Comparison of ENCODE assay signal across 12 mouse cellular contexts in genomic region chr16:23227851-23228250, GRCm38 (mm10). TPM values are rescaled to one million over a fixed set of nuclear protein-coding genes. Genes with fewer than 3 reads are reported as not detected.
A peak's percentile ranks its signal among the peaks of the same experiment; 100 is the strongest.
DNase-seq lines count a peak whose midpoint lies in the region; ATAC-seq and TF ChIP-seq lines count a peak whose summit lies in the region.
"Had no signal": no experiment of that assay in that cellular context is flagged by ENCODE, and none has a peak within 500 bp of the region (broad histone marks: within the 10 kb centered on the region; RNA-seq: fewer than 3 reads in every experiment).

No protein-coding gene starts in this region.

- no peak for DNase-seq in heart, postnatal 36 days
- DNase-seq in stomach, postnatal 0 days (ENCODE audit: low spot score) = no peak
- no peak for DNase-seq in left cerebral cortex, postnatal 36 days (ENCODE audit: low spot score in 2 of 2)
- no peak for DNase-seq in embryo, embryonic 10 days (ENCODE audit: low spot score)
- DNase-seq: cerebellum, adult 11 months; right cerebral cortex, postnatal 4 days had no signal

- intact Hi-C loops in heart, postnatal 36 days (cut with DNase I) = loop anchor here (2.0 to 5.0 kb wide), 3 partner anchors 63 to 174 kb away; no protein-coding TSS in a partner anchor
- intact Hi-C loops in left cerebral cortex, postnatal 36 days (cut with DNase I) = loop anchor here (5.0 kb wide), 2 partner anchors 44 to 76 kb away; no protein-coding TSS in a partner anchor

- peaks cover 26% of the 10 kb centered on the region for H3K4me1 ChIP-seq in heart, embryonic 16.5 days (ENCODE audit: control insufficient read depth, insufficient read depth, low read length)
- peaks cover 31% of the 10 kb centered on the region for H3K4me1 ChIP-seq in stomach, embryonic 14.5 days (ENCODE audit: control insufficient read depth, insufficient read depth, low read length)
- no peaks in the 10 kb centered on the region for H3K4me1 ChIP-seq in stomach, postnatal 0 days (replicated peaks; ENCODE audit: control insufficient read depth, insufficient read depth)
- peaks cover 30% of the 10 kb centered on the region for H3K4me1 ChIP-seq in hindbrain, embryonic 16.5 days (ENCODE audit: control insufficient read depth, insufficient read depth, low read depth, low read length)
- peaks cover 22% of the 10 kb centered on the region; the same call in 1 of the 2 replicates for H3K4me1 ChIP-seq in stomach, embryonic 15.5 days

- no peaks in the 10 kb centered on the region for H3K27me3 ChIP-seq in heart, embryonic 16.5 days (ENCODE audit: control insufficient read depth, insufficient read depth, low read length)
- no peaks in the 10 kb centered on the region for H3K27me3 ChIP-seq in stomach, embryonic 14.5 days (ENCODE audit: control insufficient read depth, insufficient read depth, low read length)
- no peaks in the 10 kb centered on the region for H3K27me3 ChIP-seq in stomach, postnatal 0 days (ENCODE audit: control insufficient read depth, insufficient read depth, low read length)
- no peaks in the 10 kb centered on the region for H3K27me3 ChIP-seq in hindbrain, embryonic 16.5 days (replicated peaks; ENCODE audit: control insufficient read depth, insufficient read depth, low read length)
- H3K27me3 ChIP-seq in stomach, embryonic 15.5 days (replicated peaks) = no peaks in the 10 kb centered on the region
- H3K27me3 ChIP-seq: limb, embryonic 15.5 days had no signal

- H3K36me3 ChIP-seq in heart, embryonic 16.5 days (ENCODE audit: control insufficient read depth, insufficient read depth) = no peaks in the 10 kb centered on the region
- no peaks in the 10 kb centered on the region for H3K36me3 ChIP-seq in stomach, embryonic 14.5 days (ENCODE audit: control insufficient read depth, insufficient read depth, low read length)
- H3K36me3 ChIP-seq in stomach, postnatal 0 days (ENCODE audit: control insufficient read depth, insufficient read depth, low read length) = no peaks in the 10 kb centered on the region
- no peaks in the 10 kb centered on the region for H3K36me3 ChIP-seq in hindbrain, embryonic 16.5 days (ENCODE audit: control insufficient read depth, insufficient read depth, low read length)
- no peaks in the 10 kb centered on the region for H3K36me3 ChIP-seq in stomach, embryonic 15.5 days
- H3K36me3 ChIP-seq: limb, embryonic 15.5 days had no signal

- WGBS in heart, embryonic 16.5 days = 60% methylated on average over 6 of the region's 6 CpGs
- 37% methylated on average over 6 of the region's 6 CpGs for WGBS in stomach, embryonic 14.5 days
- WGBS in stomach, postnatal 0 days = 53% methylated on average over 6 of the region's 6 CpGs
- 24% methylated on average over 6 of the region's 6 CpGs for WGBS in hindbrain, embryonic 16.5 days
- 50% methylated on average over 6 of the region's 6 CpGs for WGBS in stomach, embryonic 15.5 days

- peak overlapping the region; percentile 92 for H3K4me2 ChIP-seq in heart, embryonic 16.5 days (ENCODE audit: low read depth, low read length)
- peak overlapping the region; percentile 93; the same call in 1 of the 2 replicates for H3K4me2 ChIP-seq in stomach, embryonic 14.5 days (replicated peaks; ENCODE audit: low read depth, low read length)
- no peak overlapping the region for H3K4me2 ChIP-seq in stomach, postnatal 0 days (replicated peaks; ENCODE audit: low read depth)
- peak overlapping the region; percentile 93 for H3K4me2 ChIP-seq in hindbrain, embryonic 16.5 days (ENCODE audit: low read length)
- H3K4me2 ChIP-seq in stomach, embryonic 15.5 days = peak overlapping the region; percentile 13; the same call in 1 of the 2 replicates

- no peaks in the 10 kb centered on the region for H3K9me3 ChIP-seq in heart, embryonic 16.5 days (replicated peaks; ENCODE audit: control insufficient read depth, low read length)
- H3K9me3 ChIP-seq in stomach, embryonic 14.5 days (ENCODE audit: control insufficient read depth, low read depth, low read length) = no peaks in the 10 kb centered on the region
- no peaks in the 10 kb centered on the region for H3K9me3 ChIP-seq in stomach, postnatal 0 days (ENCODE audit: control insufficient read depth, low read length)
- H3K9me3 ChIP-seq in hindbrain, embryonic 16.5 days (ENCODE audit: control insufficient read depth, low read length) = no peaks in the 10 kb centered on the region
- no peaks in the 10 kb centered on the region for H3K9me3 ChIP-seq in stomach, embryonic 15.5 days
- H3K9me3 ChIP-seq: limb, embryonic 15.5 days had no signal

- no peak overlapping the region for H3K27ac ChIP-seq in heart, embryonic 16.5 days (ENCODE audit: low read length)
- H3K27ac ChIP-seq in stomach, embryonic 14.5 days (ENCODE audit: low read length) = no peak overlapping the region
- no peak overlapping the region for H3K27ac ChIP-seq in stomach, postnatal 0 days (replicated peaks)
- H3K27ac ChIP-seq in hindbrain, embryonic 16.5 days (ENCODE audit: low read depth, low read length) = no peak overlapping the region
- H3K27ac ChIP-seq in stomach, embryonic 15.5 days = no peak overlapping the region
- H3K27ac ChIP-seq: kidney, postnatal 0 days; limb, embryonic 15.5 days had no signal

- H3K4me3 ChIP-seq in heart, embryonic 16.5 days (ENCODE audit: low read length) = no peak overlapping the region
- H3K4me3 ChIP-seq in stomach, embryonic 14.5 days (ENCODE audit: low read depth, low read length) = no peak overlapping the region
- H3K4me3 ChIP-seq in stomach, postnatal 0 days (ENCODE audit: low read depth, low read length) = no peak overlapping the region
- H3K4me3 ChIP-seq in hindbrain, embryonic 16.5 days (ENCODE audit: low read length) = peak overlapping the region; percentile 15
- no peak overlapping the region for H3K4me3 ChIP-seq in stomach, embryonic 15.5 days (replicated peaks)

- no peak overlapping the region for H3K9ac ChIP-seq in heart, embryonic 16.5 days (ENCODE audit: low read length)
- H3K9ac ChIP-seq in stomach, embryonic 14.5 days (replicated peaks; ENCODE audit: low read depth, low read length) = no peak overlapping the region
- H3K9ac ChIP-seq in stomach, postnatal 0 days (ENCODE audit: low read length) = no peak overlapping the region
- no peak overlapping the region; the same call in 1 of the 2 replicates for H3K9ac ChIP-seq in hindbrain, embryonic 16.5 days (ENCODE audit: low read depth, low read length)
- H3K9ac ChIP-seq in stomach, embryonic 15.5 days = no peak overlapping the region
- H3K9ac ChIP-seq: limb, embryonic 15.5 days had no signal

- no peak for TF ChIP-seq EP300 in stomach, postnatal 0 days (optimal IDR thresholded peaks at IDR 0.05)

- TF ChIP-seq CTCF in stomach, postnatal 0 days (IDR thresholded peaks at IDR 0.05; ENCODE audit: low read depth) = no peak

- no peak for ATAC-seq in heart, embryonic 16.5 days (replicated peaks; ENCODE audit: extremely low read depth, insufficient read depth, low FRiP score)
- ATAC-seq in stomach, embryonic 14.5 days (ENCODE audit: insufficient number of reproducible peaks, insufficient read depth, low FRiP score, low read depth) = no peak
- ATAC-seq in stomach, postnatal 0 days (ENCODE audit: low FRiP score, low TSS enrichment) = no peak
- ATAC-seq in hindbrain, embryonic 16.5 days = no peak
- ATAC-seq in stomach, embryonic 15.5 days (ENCODE audit: insufficient read depth, low FRiP score, low read depth) = no peak

RNA-seq across cellular contexts. Expression of gene St6gal1, which starts 3.3 kb away (rescaled TPM):
- 12.4 and 15.7 TPM in 2 replicates for polyA plus RNA-seq in heart, embryonic 16.5 days (2015; fragmentation: Nextera tagmentation; extraction: Ambion mirVana)
- total RNA-seq in heart, postnatal 36 days (2021) = 1 to 10 TPM; 9.2 to 10.0 TPM
- polyA plus RNA-seq in stomach, embryonic 14.5 days (2014; fragmentation: Nextera tagmentation; extraction: Ambion mirVana) = 25.6 and 25.7 TPM in 2 replicates
- 7.7 and 7.9 TPM in 2 replicates for polyA plus RNA-seq in stomach, postnatal 0 days (2015; fragmentation: Nextera tagmentation; extraction: Ambion mirVana)
- polyA plus RNA-seq in hindbrain, embryonic 16.5 days (2015; fragmentation: Nextera tagmentation; extraction: Ambion mirVana) = 18.4 and 22.6 TPM in 2 replicates
- polyA plus RNA-seq in stomach, embryonic 15.5 days (2015; fragmentation: Nextera tagmentation; extraction: Ambion mirVana) = 16.3 and 18.0 TPM in 2 replicates
- 10 to 100 TPM; 15.5 to 17.3 TPM for total RNA-seq in left cerebral cortex, postnatal 36 days (2021)
